Mouse (Mus musculus) lung, embryonic 14.5 days (tissue): ENCODE measurements around the gene Ccdc18. TPM values are rescaled to one million over a fixed set of nuclear protein-coding genes. Genes with fewer than 3 reads are reported as not detected.
"Not testable (repeated sequence)": the region's sequence is repeated elsewhere in the genome, so short reads cannot be mapped to it uniquely, and the experiment has no call there.

Source experiments
- ATAC-seq: fragments of 200-750 bp; cut with Nextera tagmentation; 2 replicates; pipeline ENCODE4 v1.8.0; 2017; ENCODE audit warnings: mild to moderate bottlenecking, moderate TSS enrichment, moderate library complexity; ENCODE audit not compliant: insufficient read depth
- DNase-seq: peaks from one replicate; pipeline ENCODE4 v3.0.0-alpha.2; 2015
- H3K27ac ChIP-seq: fragments of 300-500 bp; sonication (generic); 2 replicates; pipeline ENCODE4 v1.5.1; 2014; ENCODE audit warnings: low read depth, mild to moderate bottlenecking, moderate library complexity
- H3K27me3 ChIP-seq: fragments of 300-500 bp; sonication (generic); 2 replicates; pipeline ENCODE4 v1.6.1; 2014; ENCODE audit warnings: low read length, control low read depth; ENCODE audit not compliant: insufficient read depth
- H3K36me3 ChIP-seq: fragments of 300-500 bp; sonication (generic); 2 replicates; pipeline ENCODE4 v1.6.1; 2014; ENCODE audit warnings: control low read depth; ENCODE audit not compliant: insufficient read depth
- H3K4me1 ChIP-seq: fragments of 300-500 bp; sonication (generic); 2 replicates; pipeline ENCODE4 v1.6.1; 2014; ENCODE audit warnings: antibody characterized with exemption, control low read depth; ENCODE audit not compliant: insufficient read depth
- H3K4me2 ChIP-seq: fragments of 300-500 bp; sonication (generic); 2 replicates; pipeline ENCODE4 v1.6.1; 2014; ENCODE audit warnings: mild to moderate bottlenecking
- H3K4me3 ChIP-seq: fragments of 300-500 bp; sonication (generic); 2 replicates; pipeline ENCODE4 v1.5.1; 2014; ENCODE audit warnings: low read depth, low read length
- H3K9ac ChIP-seq: fragments of 300-500 bp; sonication (generic); 2 replicates; pipeline ENCODE4 v1.6.1; 2014
- H3K9me3 ChIP-seq: fragments of 300-500 bp; sonication (generic); 2 replicates; pipeline ENCODE4 v1.6.1; 2016; ENCODE audit warnings: low read depth, low read length, control low read depth
- CTCF ChIP-seq: IDR thresholded peaks from 2 replicates; pipeline ENCODE4 v1.5.1; 2016; ENCODE audit warnings: antibody characterized with exemption, low read depth
- WGBS: fragments of 180-500 bp; shearing (Covaris S2); extraction: QIAGEN DNeasy Blood & Tissue Kit; methylation state at CpG from one replicate; pipeline ENCODE4 v1.1.7; 2014; 5-methylcytosine and 5-hydroxymethylcytosine counted together
- polyA plus RNA-seq: library from polyadenylated mRNA; unstranded; fragments of >200 nt; fragmentation: Nextera tagmentation; extraction: Ambion mirVana; gene quantifications from 2 replicates; pipeline ENCODE4 v1.2.1, GENCODE M21; 2014

Ccdc18 gene
- polyA plus RNA-seq, 1 experiment from 2014 or later, result 10.7 TPM

DNA sequence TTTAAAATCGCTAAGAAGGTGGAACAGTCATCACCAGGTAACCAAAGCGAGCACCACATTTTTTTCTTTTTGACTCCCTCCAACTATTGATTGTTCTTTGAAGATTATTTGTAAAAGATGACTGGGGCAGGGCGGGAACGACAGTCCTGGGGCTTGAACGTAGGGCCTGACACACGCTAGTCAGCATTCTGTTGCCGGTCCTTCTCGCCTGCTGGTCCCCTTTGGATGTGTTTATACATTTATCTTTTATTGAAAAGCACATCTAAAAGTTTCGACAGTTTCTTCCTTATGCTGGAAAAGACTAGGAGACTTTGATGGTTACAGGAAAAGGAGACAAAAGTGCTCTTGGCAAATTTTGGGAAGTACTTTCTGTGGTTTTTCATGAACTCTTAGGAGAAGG, 137.7 kb downstream of the Ccdc18 start:
- Histone ChIP-seq H3K36me3 (peaks cover 7% of the 10 kb centered on the region), H3K4me2 (peak overlapping the region; percentile 87), H3K4me1 (no peaks in the 10 kb centered on the region), H3K4me3 (peak overlapping the region; percentile 96), H3K9me3 (no peaks in the 10 kb centered on the region), H3K27me3 (no peaks in the 10 kb centered on the region), H3K9ac (peak overlapping the region; percentile 96), H3K27ac (no peak overlapping the region)
- DNase-seq (no peak), ATAC-seq (no peak)
- TF ChIP-seq CTCF, result no peak
- 21% methylated on average over 9 of the region's 9 CpGs for WGBS

DNA sequence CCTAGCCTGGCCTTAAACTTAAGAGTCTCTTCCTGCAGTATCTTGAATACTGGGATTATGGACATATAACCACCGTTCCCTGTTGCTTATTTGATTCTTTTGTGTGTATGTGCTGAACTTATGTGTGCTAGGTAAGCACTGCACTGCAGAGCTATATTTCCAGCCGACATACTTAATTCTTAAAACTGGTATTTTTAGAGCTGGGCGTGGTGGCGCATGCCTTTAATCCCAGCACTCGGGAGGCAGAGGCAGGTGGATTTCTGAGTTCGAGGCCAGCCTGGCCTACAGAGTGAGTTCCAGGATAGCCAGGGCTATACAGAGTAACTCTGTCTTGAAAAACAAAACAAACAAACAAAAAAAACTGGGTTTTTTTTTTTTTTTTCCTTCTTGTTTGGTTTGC, 138.7 kb downstream of the Ccdc18 start:
- peaks cover 11% of the 10 kb centered on the region for H3K36me3 ChIP-seq
- H3K4me1 ChIP-seq, ATAC-seq, H3K27me3 ChIP-seq, H3K9ac ChIP-seq, H3K27ac ChIP-seq, DNase-seq, H3K9me3 ChIP-seq: not testable (repeated sequence)
- H3K4me3 ChIP-seq, result peak overlapping the region; percentile 96
- 94% methylated on average over 6 of the region's 6 CpGs for WGBS
- peak overlapping the region; percentile 87 for H3K4me2 ChIP-seq

Other genes starting within 250 kb of the Ccdc18 start
- gene Rpl5, start 232.4 kb upstream of the Ccdc18 start, polyA plus RNA-seq, result 75.7 and 79.6 TPM in 2 replicates
- 20.0 and 22.6 TPM in 2 replicates for gene Fam69a, start 145.8 kb upstream of the Ccdc18 start, polyA plus RNA-seq
- gene Mtf2, start 67.2 kb upstream of the Ccdc18 start, polyA plus RNA-seq, result 108 and 110 TPM in 2 replicates
- 29.1 and 33.6 TPM in 2 replicates for gene Tmed5, start 255 bp upstream of the Ccdc18 start, polyA plus RNA-seq
- gene Dr1, start 136.0 kb downstream of the Ccdc18 start, polyA plus RNA-seq, result 44.2 and 46.6 TPM in 2 replicates
- gene Pigg, start 179.7 kb downstream of the Ccdc18 start, polyA plus RNA-seq, result 3.4 and 3.5 TPM in 2 replicates
- gene Gm42517, start 235.0 kb downstream of the Ccdc18 start, polyA plus RNA-seq, result not detected in 2 replicates